Mouse (Mus musculus): ENCODE results near the gene Wnk1.
A peak's percentile ranks its signal among the peaks of the same experiment; 100 is the strongest.
"Not testable (repeated sequence)": the region's sequence is repeated elsewhere in the genome, so short reads cannot be mapped to it uniquely, and the experiment has no call there.

Wnk1 gene

GRCm38 (mm10) chr6:120038366-120039255 is at the start of gene Wnk1:
Gene Wnk1, minus strand, starts transcription at chr6:120038672.
- peak; percentile 99 for DNase-seq (ENCODE audit: low read depth, low spot score)

- not testable (repeated sequence) for DNase-seq (ENCODE audit: low read depth, low spot score)
Measured at GRCm38 (mm10) chr6:120087041-120087440, 48.6 kb upstream of the Wnk1 start.

DNA sequence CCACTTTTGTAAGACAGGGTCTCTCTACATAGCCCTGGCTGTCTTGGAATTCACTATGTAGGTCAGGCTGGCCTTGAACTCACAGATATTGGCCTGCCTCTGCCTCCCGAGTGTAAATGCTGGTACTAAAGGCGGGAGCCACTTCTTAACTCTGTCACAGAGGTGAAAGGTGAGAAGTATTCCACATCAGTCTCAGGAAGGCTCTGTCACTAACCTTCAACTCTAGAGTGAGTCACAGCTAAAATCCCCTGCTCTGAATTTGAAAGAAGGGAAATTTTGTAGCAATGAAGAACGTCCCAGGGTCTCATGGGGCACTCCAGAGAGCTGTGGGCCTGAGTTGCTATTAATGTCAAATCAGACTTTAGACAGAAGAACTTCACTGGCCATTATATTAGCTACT is 47.4 kb upstream of the Wnk1 start:
- no peak for DNase-seq (ENCODE audit: low read depth, low spot score)

GRCm38 (mm10) chr6:120084983-120085382 is 46.5 kb upstream of the Wnk1 start:
- no peak for DNase-seq (ENCODE audit: low read depth, low spot score)

DNA sequence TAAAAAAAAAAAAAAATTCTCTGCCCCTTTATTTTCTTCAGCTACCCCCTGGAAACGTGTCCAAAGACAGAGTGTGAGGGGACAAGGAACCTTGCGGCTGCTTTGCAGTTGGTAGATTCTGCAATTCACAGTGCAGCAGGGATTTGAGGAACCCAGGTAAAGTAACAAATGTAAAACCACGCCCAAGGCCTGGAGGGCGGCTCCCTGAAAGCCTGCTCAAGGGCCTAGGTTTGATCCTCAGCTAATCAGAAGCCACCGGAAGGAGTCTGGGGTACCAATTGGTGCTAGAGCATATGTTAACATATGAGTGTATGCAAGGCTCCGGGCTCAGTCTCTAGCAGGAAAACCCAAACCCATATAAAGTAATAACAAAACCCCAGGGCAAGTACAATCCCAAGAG is 45.0 kb upstream of the Wnk1 start:
- DNase-seq (ENCODE audit: low read depth, low spot score), result peak; percentile 54

- DNase-seq (ENCODE audit: low read depth, low spot score), result no peak
Measured at GRCm38 (mm10) chr6:120082951-120083411, 44.5 kb upstream of the Wnk1 start.

GRCm38 (mm10) chr6:120082251-120082950 is 43.9 kb upstream of the Wnk1 start:
- DNase-seq (ENCODE audit: low read depth, low spot score), result no peak

DNA sequence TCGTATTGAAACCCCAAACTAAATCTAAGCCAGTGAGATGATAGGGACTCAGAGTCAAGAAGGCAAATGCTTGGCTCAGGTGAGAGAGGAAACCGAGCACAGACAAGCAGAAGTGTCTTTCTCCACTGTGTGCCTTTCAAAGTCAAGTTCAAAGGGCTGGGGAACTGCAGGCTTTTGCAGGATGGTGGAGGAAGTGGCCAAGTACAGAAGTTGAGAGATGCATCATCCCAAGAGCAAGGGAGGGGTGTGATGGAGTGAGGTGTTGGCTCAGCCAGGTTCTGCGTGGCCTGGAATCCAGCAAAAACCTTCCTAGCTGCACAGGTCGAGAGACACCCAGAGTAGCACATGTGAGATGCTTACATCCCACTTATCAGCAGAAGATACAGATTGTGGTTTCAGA is 43.0 kb upstream of the Wnk1 start:
- DNase-seq (ENCODE audit: low read depth, low spot score), result no peak

- peak; percentile 70 for DNase-seq (ENCODE audit: low read depth, low spot score)
Measured at GRCm38 (mm10) chr6:120079547-120079946, 41.1 kb upstream of the Wnk1 start.

- no peak for DNase-seq (ENCODE audit: low read depth, low spot score)
Measured at GRCm38 (mm10) chr6:120076619-120077450, 38.4 kb upstream of the Wnk1 start.

DNA sequence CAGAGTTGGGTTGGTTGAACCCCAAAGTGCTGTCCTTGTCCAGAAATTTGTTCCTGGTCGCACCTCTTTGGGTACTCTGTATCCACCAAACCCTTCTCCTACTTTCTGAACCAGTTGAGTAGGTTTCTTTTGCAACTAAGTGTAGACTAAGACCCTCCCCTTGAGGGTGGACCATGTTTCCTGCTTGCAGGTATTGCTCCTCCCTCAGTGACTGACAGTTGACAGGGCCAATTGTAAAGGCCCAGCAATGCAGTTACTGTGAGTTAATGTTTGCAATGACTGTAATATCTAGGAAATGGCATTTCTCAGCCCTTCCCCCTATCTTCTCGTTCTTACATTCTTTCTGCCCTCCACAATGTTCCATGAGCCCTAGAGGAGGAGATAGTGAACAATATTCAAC is 34.2 kb upstream of the Wnk1 start:
- peak; percentile 53 for DNase-seq (ENCODE audit: low read depth, low spot score)

DNA sequence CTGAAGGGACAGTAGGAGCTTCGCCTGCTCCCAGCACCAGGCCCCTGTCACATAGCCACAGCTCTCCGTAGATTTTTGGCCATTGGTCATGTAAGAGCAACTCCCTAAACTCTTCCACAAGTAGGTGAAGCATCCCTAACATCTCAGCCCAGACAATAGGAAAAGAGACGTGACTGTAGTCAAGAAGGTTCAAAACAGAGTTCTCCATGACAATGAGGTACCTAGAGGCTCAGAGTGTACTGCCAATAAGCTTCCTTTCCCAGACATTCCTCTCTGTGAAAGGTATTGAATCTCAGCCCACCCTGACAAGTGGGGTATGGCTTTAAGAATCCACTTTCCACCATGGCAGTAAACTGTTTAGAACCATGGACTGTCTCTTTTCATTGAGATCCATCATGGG is 31.1 kb upstream of the Wnk1 start:
- peak; percentile 62 for DNase-seq (ENCODE audit: low read depth, low spot score)

- peak; percentile 39 for DNase-seq (ENCODE audit: low read depth, low spot score)
Measured at GRCm38 (mm10) chr6:120065552-120066177, 27.2 kb upstream of the Wnk1 start.

GRCm38 (mm10) chr6:120064627-120065026 is 26.2 kb upstream of the Wnk1 start:
- DNase-seq (ENCODE audit: low read depth, low spot score), result peak; percentile 84

DNA sequence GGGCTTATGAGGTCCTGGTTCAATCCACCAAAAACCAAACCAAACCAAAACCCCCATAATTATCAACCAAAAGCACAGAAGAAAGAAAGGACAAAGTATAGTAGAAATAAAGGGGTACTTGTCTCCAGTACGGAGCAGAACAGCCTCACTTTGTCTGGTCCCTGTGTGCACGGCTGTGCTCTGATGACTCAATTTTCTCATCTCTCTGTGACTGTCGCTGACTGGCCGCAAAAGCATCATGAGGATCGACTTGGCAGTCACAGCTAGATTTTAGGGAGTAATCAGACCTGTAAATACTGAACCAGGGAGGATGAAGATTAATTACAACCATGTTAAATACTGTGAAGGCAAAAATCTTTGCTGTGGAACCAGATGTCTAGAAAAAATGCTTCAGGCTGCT is 24.5 kb upstream of the Wnk1 start:
- no peak for DNase-seq (ENCODE audit: low read depth, low spot score)

GRCm38 (mm10) chr6:120055666-120056540 is 17.4 kb upstream of the Wnk1 start:
- no peak for DNase-seq (ENCODE audit: low read depth, low spot score)

- DNase-seq (ENCODE audit: low read depth, low spot score), result no peak
Measured at GRCm38 (mm10) chr6:120054412-120054811, 15.9 kb upstream of the Wnk1 start.

GRCm38 (mm10) chr6:120047705-120048292 is 9.3 kb upstream of the Wnk1 start:
- DNase-seq (ENCODE audit: low read depth, low spot score), result no peak

DNA sequence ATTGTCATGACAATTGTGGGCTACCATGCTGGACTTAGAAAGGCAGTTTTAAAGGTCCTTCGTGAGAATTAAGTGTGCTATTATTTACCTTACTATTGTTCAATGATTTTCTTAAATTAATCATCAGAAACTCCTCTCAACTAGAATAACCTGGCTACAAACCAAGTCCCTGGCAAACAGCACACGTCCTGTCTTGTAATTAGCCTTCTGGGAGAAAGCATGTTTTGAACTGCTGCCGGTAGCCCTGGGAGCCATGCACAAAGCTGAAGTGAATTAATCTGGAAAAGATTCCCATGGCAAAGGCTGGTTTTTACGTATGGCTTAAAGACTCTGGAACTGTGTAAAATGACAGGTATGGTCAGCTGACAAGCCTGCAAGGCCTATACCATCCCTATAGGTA is 6.9 kb upstream of the Wnk1 start:
- no peak for DNase-seq (ENCODE audit: low read depth, low spot score)

DNA sequence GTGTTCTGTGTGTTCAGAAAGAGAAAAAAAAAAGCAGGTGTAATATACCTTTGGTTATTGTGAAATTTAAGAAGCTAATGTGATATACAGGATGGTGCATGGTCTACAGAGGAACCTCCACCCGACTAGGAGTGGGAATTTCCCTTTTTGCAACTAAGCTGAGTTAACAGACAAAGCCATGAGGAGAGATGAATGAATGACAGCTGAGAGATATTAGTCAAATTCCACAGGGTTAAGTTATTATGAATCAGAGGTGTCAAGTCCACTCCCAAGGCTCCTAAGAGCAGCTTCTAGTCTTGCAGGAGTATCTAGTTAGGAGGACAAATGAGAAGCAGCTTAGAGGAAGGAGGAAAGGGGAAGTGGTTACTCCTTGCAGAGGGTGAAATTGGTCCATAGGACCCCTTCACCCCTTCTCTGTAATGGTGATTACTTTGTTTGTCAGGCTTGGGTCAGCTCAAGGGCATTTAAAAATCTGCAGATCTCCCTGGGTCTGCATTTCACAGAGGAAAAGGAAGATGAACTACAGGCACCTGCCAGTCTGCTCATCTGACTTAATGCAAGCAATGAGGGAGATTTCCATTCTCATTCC is 4.3 kb upstream of the Wnk1 start:
- no peak for DNase-seq (ENCODE audit: low read depth, low spot score)

Measured in ZHBTc4 (cell line).